Mouse (Mus musculus) embryo, embryonic 10.5 days (tissue): ENCODE results near the gene Cox8b.
"Not testable (repeated sequence)": the region's sequence is repeated elsewhere in the genome, so short reads cannot be mapped to it uniquely, and the experiment has no call there.

ENCODE experiments used
- DNase-seq: peaks from one replicate; pipeline ENCODE4 v3.0.0-alpha.2; 2015; ENCODE audit warnings: low spot score

Gene Cox8b

GRCm38 (mm10) chr7:140912846-140913482 lies 12.7 kb upstream of the Cox8b start:
- no peak for DNase-seq

- DNase-seq = no peak
Observed at GRCm38 (mm10) chr7:140912293-140912692, 12.0 kb upstream of the Cox8b start.

- DNase-seq = peak; percentile 93
Observed at GRCm38 (mm10) chr7:140908634-140909107, 8.4 kb upstream of the Cox8b start.

- no peak for DNase-seq
Observed at GRCm38 (mm10) chr7:140908181-140908580, 7.9 kb upstream of the Cox8b start.

- no peak for DNase-seq
Observed at GRCm38 (mm10) chr7:140907697-140908096, 7.5 kb upstream of the Cox8b start.

- no peak for DNase-seq
Observed at GRCm38 (mm10) chr7:140907131-140907530, 6.9 kb upstream of the Cox8b start.

- DNase-seq = no peak
Observed at GRCm38 (mm10) chr7:140905642-140906081, 5.4 kb upstream of the Cox8b start.

- DNase-seq = peak; percentile 89
Observed at GRCm38 (mm10) chr7:140903212-140903611, 3.0 kb upstream of the Cox8b start.

GRCm38 (mm10) chr7:140902036-140902875 lies 2.0 kb upstream of the Cox8b start:
- DNase-seq = no peak

GRCm38 (mm10) chr7:140899121-140899520 lies 1.1 kb downstream of the Cox8b start:
- no peak for DNase-seq

GRCm38 (mm10) chr7:140897863-140898262 lies 2.4 kb downstream of the Cox8b start:
- no peak for DNase-seq

- DNase-seq = no peak
Observed at GRCm38 (mm10) chr7:140894611-140895010, 5.6 kb downstream of the Cox8b start.

GRCm38 (mm10) chr7:140894031-140894430 lies 6.2 kb downstream of the Cox8b start:
- DNase-seq = no peak

- DNase-seq = not testable (repeated sequence)
Observed at GRCm38 (mm10) chr7:140890636-140891035, 9.6 kb downstream of the Cox8b start.

GRCm38 (mm10) chr7:140882469-140882803 lies 17.8 kb downstream of the Cox8b start:
- no peak for DNase-seq

GRCm38 (mm10) chr7:140881696-140882468 lies 18.4 kb downstream of the Cox8b start, which contains the start of the genes Psmd13 and Sirt3:
Gene Psmd13, plus strand, starts transcription at chr7:140881968.
Gene Sirt3, minus strand, starts transcription at chr7:140882309.
- peak; percentile 96 for DNase-seq

GRCm38 (mm10) chr7:140880865-140881515 lies 19.3 kb downstream of the Cox8b start:
- no peak for DNase-seq

GRCm38 (mm10) chr7:140880419-140880818 lies 19.8 kb downstream of the Cox8b start:
- DNase-seq = no peak

GRCm38 (mm10) chr7:140879355-140879754 lies 20.9 kb downstream of the Cox8b start:
- no peak for DNase-seq

GRCm38 (mm10) chr7:140877364-140877763 lies 22.9 kb downstream of the Cox8b start:
- DNase-seq = no peak

GRCm38 (mm10) chr7:140874224-140874623 lies 26.0 kb downstream of the Cox8b start:
- DNase-seq = no peak

GRCm38 (mm10) chr7:140864761-140865160 lies 35.5 kb downstream of the Cox8b start:
- DNase-seq = no peak
